In genomic region chr9:122592820-122593615, GRCm38 (mm10) we compare ENCODE assay signal across 14 mouse cellular contexts.
DNase-seq lines count a peak whose midpoint lies in the region; ATAC-seq and TF ChIP-seq lines count a peak whose summit lies in the region.
"Had no signal": no experiment of that assay in that cellular context is flagged by ENCODE, and none has a peak within 500 bp of the region (broad histone marks: within the 10 kb centered on the region; RNA-seq: fewer than 3 reads in every experiment).

No protein-coding gene starts in this region.

- peak; percentile 17 for DNase-seq in embryo, embryonic 10.5 days (ENCODE audit: low spot score)
- no peak for DNase-seq in embryo, embryonic 10 days (ENCODE audit: low spot score)
- no peak for DNase-seq in kidney, adult 9 months
- DNase-seq: adrenal gland, adult 2 months; gastrocnemius, postnatal 14 days; kidney, postnatal 36 days; lung, postnatal 36 days had no signal

- TF ChIP-seq CTCF in cortical plate, adult 2 months (IDR thresholded peaks at IDR 0.05; ENCODE audit: extremely low read depth, insufficient read depth, low read length) = no peak

- peak; percentile 80 for ATAC-seq in hindbrain, embryonic 12.5 days (ENCODE audit: low FRiP score)
- ATAC-seq in midbrain, embryonic 15.5 days (replicated peaks) = peak; percentile 60
- ATAC-seq in kidney, embryonic 16.5 days (ENCODE audit: low FRiP score, low TSS enrichment) = no peak
- no peak for ATAC-seq in megakaryocyte, adult 5-6 weeks (ENCODE audit: poor library complexity, severe bottlenecking)

- H3K4me2 ChIP-seq in hindbrain, embryonic 12.5 days (replicated peaks) = no peak overlapping the region; the same call in 1 of the 2 replicates
- 0 out of 2 replicates have a peak overlapping the region, but pooled peaks have one; percentile 7 for H3K4me2 ChIP-seq in midbrain, embryonic 15.5 days
- no peak overlapping the region for H3K4me2 ChIP-seq in kidney, embryonic 16.5 days (replicated peaks; ENCODE audit: low read depth, low read length)
- H3K4me2 ChIP-seq: heart, embryonic 13.5 days had no signal

- no peaks in the 10 kb centered on the region for H3K36me3 ChIP-seq in hindbrain, embryonic 12.5 days
- no peaks in the 10 kb centered on the region for H3K36me3 ChIP-seq in midbrain, embryonic 15.5 days (replicated peaks)
- no peaks in the 10 kb centered on the region for H3K36me3 ChIP-seq in kidney, embryonic 16.5 days (ENCODE audit: insufficient read depth, low read length)
- H3K36me3 ChIP-seq: heart, embryonic 13.5 days had no signal

- no peak for TF ChIP-seq POLR2A in cortical plate, adult 2 months (IDR thresholded peaks at IDR 0.05; ENCODE audit: extremely low read depth, insufficient read depth, low read length)

- H3K9ac ChIP-seq in hindbrain, embryonic 12.5 days = no peak overlapping the region
- H3K9ac ChIP-seq in midbrain, embryonic 15.5 days = no peak overlapping the region
- no peak overlapping the region for H3K9ac ChIP-seq in kidney, embryonic 16.5 days (replicated peaks; ENCODE audit: low read length)
- H3K9ac ChIP-seq: heart, embryonic 13.5 days had no signal

- H3K4me1 ChIP-seq in cortical plate, adult 2 months (ENCODE audit: control insufficient read depth, insufficient read depth, low read length) = peaks cover 18% of the 10 kb centered on the region
- peaks cover 37% of the 10 kb centered on the region for H3K4me1 ChIP-seq in hindbrain, embryonic 12.5 days
- peaks cover 42% of the 10 kb centered on the region for H3K4me1 ChIP-seq in midbrain, embryonic 15.5 days
- peaks cover 8% of the 10 kb centered on the region for H3K4me1 ChIP-seq in kidney, embryonic 16.5 days (ENCODE audit: insufficient read depth, low read length)
- H3K4me1 ChIP-seq: heart, embryonic 13.5 days had no signal

- peaks cover 11% of the 10 kb centered on the region; the same call in 1 of the 2 replicates for H3K27me3 ChIP-seq in hindbrain, embryonic 12.5 days
- H3K27me3 ChIP-seq in midbrain, embryonic 15.5 days (replicated peaks) = peaks cover 3% of the 10 kb centered on the region; the same call in 1 of the 2 replicates
- peaks cover 42% of the 10 kb centered on the region for H3K27me3 ChIP-seq in kidney, embryonic 16.5 days (ENCODE audit: insufficient read depth, low read length)

- WGBS in hindbrain, embryonic 12.5 days = 15% methylated on average over 7 of the region's 7 CpGs
- WGBS in midbrain, embryonic 15.5 days = 13% methylated on average over 7 of the region's 7 CpGs
- 21% methylated on average over 7 of the region's 7 CpGs for WGBS in kidney, embryonic 16.5 days

- H3K9me3 ChIP-seq in hindbrain, embryonic 12.5 days (replicated peaks) = no peaks in the 10 kb centered on the region
- H3K9me3 ChIP-seq in midbrain, embryonic 15.5 days = no peaks in the 10 kb centered on the region
- no peaks in the 10 kb centered on the region for H3K9me3 ChIP-seq in kidney, embryonic 16.5 days (ENCODE audit: low read length)
- H3K9me3 ChIP-seq: heart, embryonic 13.5 days had no signal

- 0 out of 2 replicates have a peak overlapping the region, but pooled peaks have one; percentile 57 for H3K27ac ChIP-seq in cortical plate, adult 2 months (ENCODE audit: insufficient read depth, low read length)
- peak overlapping the region; percentile 77 for H3K27ac ChIP-seq in hindbrain, embryonic 12.5 days
- H3K27ac ChIP-seq in midbrain, embryonic 15.5 days = peak overlapping the region; percentile 69
- no peak overlapping the region for H3K27ac ChIP-seq in kidney, embryonic 16.5 days (ENCODE audit: low read length)
- H3K27ac ChIP-seq: heart, embryonic 13.5 days had no signal

- H3K4me3 ChIP-seq in cortical plate, adult 2 months (ENCODE audit: insufficient read depth, low read length) = no peak overlapping the region
- H3K4me3 ChIP-seq in hindbrain, embryonic 12.5 days = no peak overlapping the region
- H3K4me3 ChIP-seq in midbrain, embryonic 15.5 days = no peak overlapping the region
- no peak overlapping the region for H3K4me3 ChIP-seq in kidney, embryonic 16.5 days (ENCODE audit: low read length)
- H3K4me3 ChIP-seq: erythroblast, embryonic 14.5 days; heart, embryonic 13.5 days had no signal

Comparison
In these comparisons a context has a peak if more than half of its experiments do, and no peak if none do; other contexts are left out.
1. ATAC-seq: peak in hindbrain, embryonic 12.5 days (single experiment) and midbrain, embryonic 15.5 days (single experiment); none in kidney, embryonic 16.5 days (single experiment) and megakaryocyte, adult 5-6 weeks (single experiment).